Mouse (Mus musculus) adrenal gland, postnatal 25 days (tissue): ENCODE measurements around the gene Polr2b. TPM values are rescaled to one million over a fixed set of nuclear protein-coding genes. Genes with fewer than 3 reads are reported as not detected.
A peak's percentile ranks its signal among the peaks of the same experiment; 100 is the strongest.

Experiments
- DNase-seq: peaks from one replicate; pipeline ENCODE4 v3.0.0; 2021; ENCODE audit warnings: mixed read lengths
- long read RNA-seq: library from polyadenylated mRNA; stranded (forward); transcript quantifications from one replicate; pipeline ENCODE4 v2.0.0, GENCODE M21; 2021
- total RNA-seq: library from RNA; stranded (reverse); gene quantifications from 2 replicates; pipeline ENCODE4 v1.2.3, GENCODE M21; 2021

Polr2b gene
- 102 and 106 TPM in 2 replicates for total RNA-seq
- long read RNA-seq, full-length matches to known transcripts = 67 of 94 reads
- long read RNA-seq, partial matches to known transcripts = 17 of 94 reads
- long read RNA-seq, other reads (novel, unspliced or antisense) = 10 of 94 reads

DNA sequence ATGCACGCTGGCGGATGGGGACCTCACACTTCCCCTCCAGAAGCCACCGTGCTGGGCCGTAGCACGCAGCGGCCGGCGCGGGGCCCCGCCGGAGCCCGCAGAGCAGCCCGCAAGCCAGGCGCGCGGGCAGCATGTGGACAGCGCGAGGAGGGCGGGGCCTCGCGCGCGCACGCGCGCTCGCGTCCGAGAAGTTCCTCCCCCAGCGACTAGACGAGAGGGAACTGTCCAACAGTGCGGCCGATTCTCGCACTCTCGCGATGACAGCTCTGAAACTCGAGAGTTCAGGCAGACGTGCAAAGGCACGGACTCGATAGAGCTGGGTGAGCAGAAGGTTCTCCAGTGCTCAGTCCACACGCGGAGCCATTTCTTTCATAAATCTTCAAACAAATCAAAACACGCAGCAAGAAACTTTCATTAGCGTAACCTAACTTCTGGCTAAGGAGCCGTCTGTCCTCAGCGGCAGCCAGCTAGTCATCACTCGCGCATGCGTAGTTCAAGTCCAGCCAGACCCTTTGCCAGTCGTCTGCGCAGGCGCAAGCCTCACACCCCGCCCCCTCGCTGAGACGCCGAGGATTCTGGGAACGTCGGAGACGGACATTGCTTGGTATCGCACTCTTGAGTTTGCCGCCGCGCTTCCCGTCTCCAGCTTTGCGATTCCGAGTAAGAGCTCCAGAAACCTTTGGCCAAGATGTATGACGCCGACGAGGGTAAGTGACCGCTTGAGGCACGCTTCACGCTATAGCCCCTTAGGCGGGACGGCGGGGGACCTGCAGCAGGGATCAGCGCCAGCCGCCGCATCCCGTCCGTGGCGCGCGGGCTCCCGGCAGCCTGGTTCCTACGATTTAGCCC, at the start of gene Polr2b, which contains the start of gene Noa1:
Gene Polr2b (plus strand): TSS at position 224 of the 849 bp plus-strand sequence.
Gene Noa1 (minus strand): TSS at position 161 of the 849 bp plus-strand sequence.
- peak; percentile 99 for DNase-seq

DNA sequence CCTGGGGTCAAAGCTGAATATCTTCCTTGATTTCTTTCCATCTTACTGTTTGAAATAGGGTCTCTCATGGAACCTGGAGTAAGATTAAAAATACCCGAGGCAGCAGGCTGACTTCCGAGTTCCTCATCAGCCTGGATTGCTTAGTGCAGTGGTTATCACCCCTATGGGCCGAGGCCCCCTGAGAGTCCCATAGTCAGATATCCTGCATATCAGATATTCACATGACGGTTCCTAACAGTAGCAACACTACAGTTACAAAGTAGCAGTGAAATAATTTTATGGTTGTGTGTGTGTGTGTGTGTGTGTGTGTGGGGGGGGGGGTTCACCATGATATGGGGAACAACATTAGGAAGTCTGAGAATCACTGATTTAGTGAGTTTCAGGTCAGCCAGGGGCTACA, 48.8 kb upstream of the Polr2b start:
- no peak for DNase-seq

DNA sequence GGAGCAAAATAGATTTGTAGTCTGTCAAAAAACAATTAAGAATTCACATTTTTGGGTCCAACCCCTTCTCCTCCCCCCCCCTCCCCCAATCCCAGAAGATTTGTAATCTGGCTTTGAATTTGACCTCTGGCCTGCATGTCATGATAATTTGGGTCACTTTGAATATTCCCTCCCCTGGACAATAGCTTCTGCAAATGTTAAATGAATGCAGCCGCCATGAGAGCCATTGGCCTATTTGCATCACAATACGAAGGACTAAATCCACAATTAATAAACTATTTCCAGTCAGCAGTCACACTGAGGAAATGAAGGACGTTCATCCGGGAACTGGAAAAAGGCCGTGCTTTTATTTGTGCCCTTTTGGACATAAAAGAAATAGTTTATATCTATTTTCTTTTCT, 47.8 kb upstream of the Polr2b start:
- DNase-seq = no peak

DNA sequence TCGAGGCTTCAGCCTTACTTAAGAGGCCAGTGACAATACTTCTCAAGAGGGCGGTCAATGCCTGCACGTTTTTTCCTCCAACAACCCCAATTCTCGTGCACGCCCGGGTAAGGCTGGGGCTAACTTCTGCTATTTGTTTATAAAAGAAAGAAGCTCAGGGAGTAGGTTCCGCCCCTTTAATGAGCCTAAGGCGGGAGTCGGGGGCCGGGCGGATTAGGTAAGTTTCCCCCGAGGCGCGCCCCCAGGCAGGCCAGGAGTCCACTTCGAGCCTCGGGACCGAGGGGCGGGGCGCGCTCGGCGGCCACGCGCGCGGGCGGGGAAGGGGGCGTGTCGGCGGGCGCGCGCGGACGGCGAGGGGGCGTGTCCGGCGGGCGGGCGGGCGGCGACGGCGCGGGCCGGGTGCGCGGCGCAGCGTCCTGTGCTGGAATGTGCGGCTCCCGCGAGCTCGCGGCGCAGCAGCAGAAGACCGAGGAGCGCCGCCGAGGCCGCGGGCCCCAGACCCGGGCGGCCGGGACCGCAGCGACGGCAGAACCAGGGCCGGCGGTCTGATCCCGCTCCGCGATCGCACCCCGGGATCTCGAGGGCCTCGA, 44.8 kb upstream of the Polr2b start, which contains the start of gene Rest:
Gene Rest (plus strand): TSS at position 411 of the 590 bp plus-strand sequence.
- DNase-seq = peak; percentile 89

DNA sequence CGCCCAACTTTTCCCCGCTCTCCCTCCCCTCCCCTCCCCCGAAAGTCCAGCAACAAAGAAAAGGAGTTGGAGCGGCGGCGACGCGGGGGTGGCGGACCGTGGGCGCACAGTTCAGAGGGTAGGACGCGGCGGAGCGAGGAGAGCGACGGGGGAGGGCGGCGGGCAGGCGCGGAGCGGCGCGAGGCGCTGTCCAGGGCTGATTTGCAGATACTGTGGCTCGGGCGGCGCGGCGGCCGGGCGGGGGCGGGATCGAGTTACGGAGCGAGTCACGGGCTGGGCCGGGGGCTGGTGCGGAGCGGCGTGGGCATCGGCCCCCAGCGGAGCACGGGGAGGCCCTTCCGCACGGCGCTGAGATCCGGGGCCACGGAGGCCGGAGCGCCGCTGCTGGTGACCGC, 44.3 kb upstream of the Polr2b start:
- peak; percentile 82 for DNase-seq

DNA sequence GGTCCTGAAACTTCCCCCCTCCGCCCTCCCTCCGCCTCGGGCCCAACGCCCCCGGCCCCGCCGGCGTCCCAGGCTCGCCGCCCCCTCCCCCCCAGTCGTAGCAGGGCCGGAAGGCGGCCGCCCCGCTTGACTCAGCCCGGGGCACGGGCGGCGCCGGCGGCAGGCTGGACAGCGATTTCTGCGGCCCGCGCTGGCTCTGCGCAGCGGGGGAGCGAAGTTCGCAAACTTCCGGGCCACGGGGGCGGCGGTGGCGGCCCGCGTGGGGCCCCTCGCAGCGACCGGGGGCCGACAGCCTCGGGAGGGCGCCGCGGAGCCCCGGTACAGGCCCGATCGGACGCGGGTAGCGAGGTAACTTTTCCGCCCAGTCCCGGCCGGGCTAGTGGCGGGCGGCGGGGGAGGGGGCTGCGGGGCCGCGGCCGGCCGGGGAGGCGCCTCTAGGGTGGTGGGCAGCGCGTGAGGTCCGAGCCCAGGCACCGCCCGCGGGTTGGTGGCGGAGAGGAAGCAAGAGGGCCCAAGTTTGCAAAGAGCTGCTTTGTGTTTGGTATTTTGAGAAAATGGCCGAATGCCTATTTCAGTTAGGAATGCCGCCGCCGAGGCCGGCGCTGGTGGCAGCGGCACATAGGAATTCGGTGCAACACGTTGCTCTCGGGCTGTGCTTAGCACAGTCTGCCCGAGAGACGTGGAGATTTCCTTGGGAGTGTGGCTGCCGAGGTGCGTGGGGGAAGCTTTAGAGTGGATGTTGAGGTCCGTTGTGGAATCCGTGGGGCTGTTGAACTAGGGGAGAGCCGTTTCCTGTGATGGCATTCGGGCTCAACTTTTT, 43.7 kb upstream of the Polr2b start:
- DNase-seq = peak; percentile 70

DNA sequence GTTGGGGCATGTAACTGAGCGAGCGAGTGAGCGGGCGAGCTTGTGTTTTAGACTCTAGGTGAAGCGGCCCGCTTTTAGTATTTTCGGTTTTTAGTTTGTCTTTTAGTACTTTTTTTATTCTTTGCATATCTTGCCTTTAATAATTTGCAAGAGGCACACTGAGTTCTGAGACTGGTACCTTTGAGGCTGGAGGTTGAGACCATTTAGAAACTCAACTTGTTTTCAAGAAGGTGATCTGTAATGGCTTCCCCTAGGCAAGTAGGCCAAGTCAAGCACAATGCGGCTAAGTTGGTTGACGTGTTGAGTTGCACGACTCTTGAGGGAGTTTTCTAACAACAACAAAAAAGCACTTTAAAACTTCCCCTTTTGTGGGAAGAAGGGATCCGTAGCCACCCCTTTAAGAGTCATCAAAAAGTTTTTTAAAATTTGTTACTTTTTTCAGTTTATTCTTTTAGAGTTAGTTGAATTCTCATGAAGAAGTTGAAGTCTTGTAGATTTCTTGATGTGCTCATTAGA, 43.0 kb upstream of the Polr2b start:
- no peak for DNase-seq

DNA sequence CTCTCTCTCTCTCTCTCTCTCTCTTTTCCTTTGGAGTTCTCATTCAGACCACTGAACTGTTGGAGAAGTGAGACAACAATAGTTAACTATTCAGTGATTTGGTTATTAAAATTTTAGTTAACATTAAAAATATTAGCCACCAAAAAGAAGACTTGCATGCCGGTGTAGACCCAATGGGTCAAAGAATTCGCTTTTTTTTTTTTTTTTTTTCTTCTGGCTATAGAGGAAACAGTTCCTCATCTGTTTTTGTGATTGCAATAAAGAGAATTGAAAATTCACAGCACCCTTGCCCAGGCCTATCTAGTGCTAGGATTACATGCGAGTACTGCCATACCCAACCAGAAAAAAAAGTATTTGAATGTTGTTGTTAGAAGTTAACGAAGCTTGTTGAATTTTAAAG, 42.5 kb upstream of the Polr2b start:
- DNase-seq = no peak

DNA sequence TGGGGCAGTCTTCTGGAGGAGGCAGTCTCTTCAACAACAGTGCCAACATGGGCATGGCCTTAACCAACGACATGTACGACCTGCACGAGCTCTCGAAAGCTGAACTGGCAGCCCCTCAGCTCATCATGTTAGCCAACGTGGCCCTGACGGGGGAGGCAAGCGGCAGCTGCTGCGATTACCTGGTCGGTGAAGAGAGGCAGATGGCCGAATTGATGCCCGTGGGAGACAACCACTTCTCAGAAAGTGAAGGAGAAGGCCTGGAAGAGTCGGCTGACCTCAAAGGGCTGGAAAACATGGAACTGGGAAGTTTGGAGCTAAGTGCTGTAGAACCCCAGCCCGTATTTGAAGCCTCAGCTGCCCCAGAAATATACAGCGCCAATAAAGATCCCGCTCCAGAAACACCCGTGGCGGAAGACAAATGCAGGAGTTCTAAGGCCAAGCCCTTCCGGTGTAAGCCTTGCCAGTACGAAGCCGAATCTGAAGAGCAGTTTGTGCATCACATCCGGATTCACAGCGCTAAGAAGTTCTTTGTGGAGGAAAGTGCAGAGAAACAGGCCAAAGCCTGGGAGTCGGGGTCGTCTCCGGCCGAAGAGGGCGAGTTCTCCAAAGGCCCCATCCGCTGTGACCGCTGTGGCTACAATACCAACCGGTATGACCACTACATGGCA, 41.9 kb upstream of the Polr2b start:
- DNase-seq = no peak

DNA sequence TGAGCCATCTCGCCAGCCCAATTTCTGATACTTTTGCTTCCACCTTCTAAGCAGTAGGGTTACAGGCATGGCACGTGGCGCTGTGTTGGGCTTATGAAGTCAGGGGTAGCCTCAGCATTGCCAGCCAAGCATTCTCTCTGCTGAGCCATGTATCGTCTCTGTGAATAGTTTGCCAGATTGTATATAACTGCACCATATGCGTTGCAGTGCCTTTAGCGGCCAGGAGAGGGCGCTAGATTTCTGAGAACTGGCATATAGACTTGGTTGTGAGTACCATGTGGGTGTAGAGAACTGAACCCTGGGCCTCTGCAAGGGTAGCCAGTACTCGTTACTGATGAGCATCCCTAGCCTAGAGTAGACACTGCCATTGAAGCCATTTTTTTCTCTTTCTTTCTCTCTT, 40.5 kb upstream of the Polr2b start:
- DNase-seq = no peak

DNA sequence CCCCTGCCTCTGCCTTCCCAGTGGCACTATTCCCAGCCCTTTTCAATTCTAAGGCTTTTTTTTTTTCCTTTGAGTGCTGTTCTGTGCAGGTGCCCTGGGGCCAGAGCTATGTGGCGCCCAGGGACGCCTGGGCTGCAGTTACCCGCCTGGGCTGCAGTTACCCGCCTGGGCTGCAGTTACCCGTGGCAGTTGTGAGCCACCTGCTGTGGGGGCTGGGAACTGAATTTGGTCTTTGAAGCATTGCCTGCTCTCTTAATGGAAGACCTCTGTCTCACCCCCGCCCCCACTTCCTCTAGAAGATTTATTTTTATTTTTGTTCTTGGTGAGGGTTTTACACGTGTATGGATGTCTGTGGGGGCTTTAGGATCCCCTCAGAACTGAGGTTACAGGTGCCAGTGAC, 36.8 kb upstream of the Polr2b start:
- no peak for DNase-seq

DNA sequence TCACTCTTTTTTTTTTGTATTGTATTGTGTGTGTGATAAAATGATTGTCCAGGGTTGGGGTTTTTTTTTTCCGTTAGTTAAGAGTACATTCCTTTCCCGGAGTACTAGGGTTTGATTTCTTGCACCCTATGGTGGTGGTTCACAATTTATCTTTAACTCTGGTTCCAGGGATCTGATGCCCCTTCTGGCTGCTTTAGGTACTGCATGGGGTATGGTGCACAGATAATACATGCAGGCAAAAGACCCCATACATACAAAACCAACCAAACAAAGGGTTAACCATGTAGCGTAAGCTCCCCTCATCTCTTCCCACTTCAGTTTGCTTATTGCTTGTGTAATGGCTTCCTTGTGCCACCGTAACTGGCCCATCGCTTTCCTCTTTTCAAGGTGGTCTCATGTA, 34.0 kb upstream of the Polr2b start:
- peak; percentile 18 for DNase-seq

DNA sequence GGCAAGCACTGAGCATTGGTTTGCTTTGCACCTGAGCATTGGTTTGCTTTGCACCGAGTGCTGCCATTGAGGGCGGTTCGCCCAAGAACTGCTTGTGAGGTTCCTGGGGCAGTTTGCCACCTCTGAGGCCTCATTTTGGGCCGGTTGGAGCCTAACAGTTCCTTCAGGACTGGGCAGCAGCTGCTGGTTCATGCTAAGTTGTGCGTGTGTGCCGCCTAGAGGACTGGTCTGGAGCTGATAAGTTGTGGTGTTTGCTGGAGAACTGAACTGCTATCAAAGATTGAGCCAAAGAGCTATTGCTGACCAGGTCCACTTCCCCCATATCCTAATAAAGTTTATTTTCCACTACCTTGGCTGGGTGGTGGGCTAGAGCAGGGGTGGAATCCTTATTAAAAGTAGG, 32.7 kb upstream of the Polr2b start:
- DNase-seq = no peak

DNA sequence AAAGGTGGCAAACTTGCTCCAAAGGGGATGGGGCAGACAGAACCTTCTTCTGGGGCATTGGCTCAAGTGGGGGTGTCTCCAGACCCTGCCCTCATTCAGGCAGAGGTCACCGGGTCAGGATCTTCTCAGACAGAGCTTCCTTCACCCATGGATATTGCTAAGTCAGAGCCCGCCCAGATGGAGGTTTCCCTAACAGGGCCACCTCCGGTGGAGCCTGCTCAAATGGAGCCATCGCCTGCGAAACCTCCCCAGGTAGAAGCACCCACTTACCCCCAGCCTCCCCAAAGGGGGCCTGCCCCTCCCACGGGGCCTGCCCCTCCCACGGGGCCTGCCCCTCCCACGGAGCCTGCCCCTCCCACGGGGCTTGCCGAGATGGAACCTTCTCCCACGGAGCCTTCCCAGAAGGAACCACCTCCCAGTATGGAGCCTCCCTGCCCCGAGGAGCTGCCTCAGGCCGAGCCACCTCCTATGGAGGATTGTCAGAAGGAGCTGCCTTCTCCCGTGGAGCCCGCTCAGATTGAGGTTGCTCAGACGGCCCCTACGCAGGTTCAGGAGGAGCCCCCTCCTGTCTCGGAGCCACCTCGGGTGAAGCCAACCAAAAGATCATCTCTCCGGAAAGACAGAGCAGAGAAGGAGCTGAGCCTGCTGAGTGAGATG, 28.3 kb upstream of the Polr2b start:
- DNase-seq = no peak

DNA sequence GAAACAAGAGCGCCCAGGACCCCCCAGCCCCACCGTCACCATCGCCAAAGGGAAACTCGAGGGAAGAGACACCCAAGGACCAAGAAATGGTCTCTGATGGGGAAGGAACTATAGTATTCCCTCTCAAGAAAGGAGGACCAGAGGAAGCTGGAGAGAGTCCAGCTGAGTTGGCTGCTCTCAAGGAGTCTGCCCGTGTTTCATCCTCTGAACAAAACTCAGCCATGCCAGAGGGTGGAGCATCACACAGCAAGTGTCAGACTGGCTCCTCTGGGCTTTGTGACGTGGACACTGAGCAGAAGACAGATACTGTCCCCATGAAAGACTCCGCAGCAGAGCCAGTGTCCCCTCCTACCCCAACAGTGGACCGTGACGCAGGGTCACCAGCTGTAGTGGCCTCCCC, 27.7 kb upstream of the Polr2b start:
- DNase-seq = no peak

DNA sequence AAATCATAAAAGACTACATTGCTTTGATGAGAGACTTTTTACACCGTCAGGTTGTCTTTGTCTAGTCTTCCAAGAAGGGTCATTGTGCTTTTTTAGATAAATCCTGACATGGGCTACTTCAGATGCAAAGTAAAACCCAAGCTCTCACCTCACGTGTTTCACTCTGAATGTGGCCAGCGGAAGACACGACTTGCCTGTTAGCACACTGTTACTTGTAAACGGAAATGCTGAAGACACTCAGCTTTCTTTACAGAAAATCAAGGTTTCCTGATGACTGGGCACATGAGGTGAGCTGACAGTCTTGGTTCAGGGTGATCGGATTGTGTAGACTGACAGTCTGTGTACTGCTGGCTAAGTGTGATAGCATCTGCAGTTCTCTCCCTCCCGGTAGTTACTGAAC, 24.3 kb upstream of the Polr2b start:
- DNase-seq = no peak

DNA sequence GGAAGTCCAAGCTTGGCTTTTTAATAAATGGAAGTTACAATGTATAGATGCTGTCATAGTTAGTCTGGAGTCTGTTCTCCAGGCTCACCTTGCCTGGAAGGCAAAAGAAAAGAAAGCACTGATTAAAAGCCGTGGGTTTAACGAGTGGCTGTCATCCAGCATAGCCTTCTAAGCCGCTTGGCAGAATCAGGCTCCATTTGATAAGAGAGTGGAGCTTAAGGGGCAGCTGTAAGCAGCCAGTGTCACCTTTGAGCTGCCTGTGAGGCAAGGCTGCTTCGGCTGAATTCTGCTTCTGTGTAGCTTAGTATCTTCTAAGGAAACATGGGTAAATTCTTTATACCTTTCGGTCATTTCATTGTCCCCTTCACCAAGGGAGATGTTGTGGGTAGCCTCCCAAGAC, 23.0 kb upstream of the Polr2b start:
- DNase-seq = no peak

DNA sequence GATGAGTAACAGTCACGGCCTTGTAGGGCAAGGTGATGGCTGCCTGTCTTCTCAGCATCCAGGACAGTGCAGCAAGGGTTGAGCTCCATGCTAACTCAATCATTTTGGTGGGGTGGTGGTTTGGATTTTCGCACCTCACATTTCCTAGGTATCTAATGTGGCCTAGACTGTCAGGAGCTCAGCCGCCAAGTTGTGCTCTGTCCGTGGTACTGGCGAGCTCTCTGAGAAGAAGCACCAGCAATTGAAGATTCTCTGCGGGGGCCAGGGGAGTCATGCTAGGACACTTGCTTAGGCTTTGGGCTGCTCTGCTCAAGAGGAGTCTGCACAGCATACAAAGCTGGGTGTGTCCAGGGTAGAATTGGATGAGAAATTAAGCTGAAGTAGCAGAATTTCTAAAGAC, 22.0 kb upstream of the Polr2b start:
- no peak for DNase-seq

DNA sequence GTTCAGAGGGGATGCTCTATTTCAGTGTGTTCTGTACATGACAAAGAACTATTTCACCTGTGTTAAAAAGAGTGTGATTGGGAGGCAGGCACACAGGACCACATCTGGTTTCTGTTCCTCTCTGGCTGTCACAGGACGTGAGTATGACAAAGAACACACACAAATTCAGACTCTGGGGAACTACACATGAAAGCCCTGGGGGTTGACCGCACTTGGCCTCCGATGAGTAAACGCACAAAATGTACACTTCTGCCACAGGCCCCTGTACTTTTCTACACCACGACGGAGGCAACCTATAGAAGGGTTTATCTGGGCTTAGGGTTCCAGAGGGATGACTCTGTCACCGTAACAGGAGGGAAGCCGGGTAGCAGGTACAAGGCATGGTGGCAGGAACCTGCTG, 20.3 kb upstream of the Polr2b start:
- no peak for DNase-seq

DNA sequence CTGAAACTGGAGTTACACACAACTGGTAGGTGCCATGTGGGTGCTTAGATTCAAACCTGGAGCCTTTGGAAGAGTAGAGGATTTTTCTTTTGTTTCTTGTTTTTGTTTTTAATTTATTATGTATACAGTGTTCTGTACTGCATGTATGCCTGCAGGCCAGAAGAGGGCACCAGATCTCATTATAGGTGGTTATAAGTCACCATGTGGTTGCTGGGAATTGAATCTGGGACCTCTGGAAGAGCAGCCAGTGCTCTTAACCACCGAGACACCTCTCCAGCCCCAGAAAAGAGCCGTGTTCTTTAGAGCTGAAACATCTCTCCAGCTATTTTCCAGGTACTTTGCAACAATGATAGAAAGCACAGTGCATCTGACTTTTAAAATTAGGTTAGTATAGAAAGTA, 19.3 kb upstream of the Polr2b start:
- no peak for DNase-seq

DNA sequence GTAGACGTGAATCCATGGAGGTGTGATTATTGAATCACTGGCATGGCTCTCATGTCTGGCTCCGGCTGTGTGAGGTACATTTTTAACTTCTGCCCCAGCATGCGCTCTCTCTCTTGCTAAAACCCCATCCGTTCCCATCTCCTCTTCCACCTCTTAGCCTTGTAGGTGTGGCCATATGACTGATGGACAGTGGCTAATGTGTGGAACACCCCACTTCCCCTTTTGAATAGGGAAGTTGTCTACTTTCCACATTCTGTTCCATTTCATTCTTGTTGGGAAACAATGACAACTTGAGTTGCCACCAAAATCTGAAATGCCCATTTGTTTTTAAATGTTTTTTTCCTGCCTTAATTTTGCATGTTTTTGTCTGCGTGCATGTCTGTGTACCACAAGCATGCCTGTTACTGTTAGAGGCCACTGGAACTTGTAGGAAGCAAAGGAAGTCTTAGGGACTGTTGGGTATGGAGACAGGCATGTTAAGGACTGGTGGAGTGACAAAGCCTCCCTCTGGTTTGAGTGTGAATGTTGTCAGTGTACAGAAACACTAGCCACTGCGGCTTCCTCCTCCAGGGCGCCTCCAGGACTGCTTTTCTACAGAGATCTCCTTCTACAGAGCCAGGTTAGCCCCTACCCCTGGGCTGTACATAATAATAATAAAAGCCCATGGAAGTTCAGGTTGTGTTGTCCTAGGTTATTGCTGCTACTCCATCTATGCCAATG, 17.0 kb upstream of the Polr2b start:
- DNase-seq = no peak
